Mouse (Mus musculus) thymus, adult 2 months (tissue): ENCODE data around the gene Stx4a.

ENCODE experiments used
- CTCF ChIP-seq: fragments of 200-500 bp; IDR thresholded peaks from 2 replicates; pipeline ENCODE4 v1.5.1; 2012; ENCODE audit warnings: mild to moderate bottlenecking, control low read depth, low read length, moderate library complexity, borderline replicate concordance; ENCODE audit not compliant: control insufficient read depth, poor library complexity, insufficient read depth; ENCODE audit errors: extremely low read depth
- POLR2A ChIP-seq: fragments of 200-500 bp; IDR thresholded peaks from 2 replicates; pipeline ENCODE4 v1.6.1; 2012; ENCODE audit warnings: mild to moderate bottlenecking, low read length, control low read depth, moderate library complexity; ENCODE audit not compliant: control insufficient read depth, poor library complexity, insufficient read depth; ENCODE audit errors: extremely low read depth

GRCm38 (mm10) chr7:127823236-127824171 is 590 bp upstream of the Stx4a start:
- no peak for TF ChIP-seq POLR2A
- no peak for TF ChIP-seq CTCF
